Mouse (Mus musculus): Measurements from ENCODE around the gene Ephb6.

Ephb6 gene

GRCm38 (mm10) chr6:41628180-41628579 lies 22.9 kb downstream of the Ephb6 start:
- no peak for DNase-seq

DNA sequence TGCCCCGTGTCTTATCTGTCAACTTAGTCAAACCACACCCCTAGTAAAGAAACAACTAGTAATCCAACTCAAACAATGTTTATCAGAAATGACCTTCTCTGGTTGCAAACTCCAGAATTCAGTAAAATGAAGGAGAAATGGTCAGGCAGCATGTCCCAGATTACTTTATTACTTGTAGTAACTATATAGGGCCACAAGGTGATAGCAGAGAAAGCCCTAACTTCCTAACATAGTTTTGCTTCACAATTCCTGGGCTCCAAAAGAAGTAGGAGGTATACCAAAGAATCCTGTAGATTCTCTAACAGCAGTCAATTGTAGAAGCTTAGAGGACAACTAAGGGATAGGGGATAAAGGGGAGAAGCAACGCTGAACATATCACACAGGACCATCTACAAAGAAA lies 25.5 kb downstream of the Ephb6 start:
- DNase-seq, result no peak

- DNase-seq, result no peak
These were observed 26.3 kb downstream of the Ephb6 start for GRCm38 (mm10) chr6:41631549-41631948.

GRCm38 (mm10) chr6:41635211-41635610 lies 29.9 kb downstream of the Ephb6 start:
- no peak for DNase-seq

DNA sequence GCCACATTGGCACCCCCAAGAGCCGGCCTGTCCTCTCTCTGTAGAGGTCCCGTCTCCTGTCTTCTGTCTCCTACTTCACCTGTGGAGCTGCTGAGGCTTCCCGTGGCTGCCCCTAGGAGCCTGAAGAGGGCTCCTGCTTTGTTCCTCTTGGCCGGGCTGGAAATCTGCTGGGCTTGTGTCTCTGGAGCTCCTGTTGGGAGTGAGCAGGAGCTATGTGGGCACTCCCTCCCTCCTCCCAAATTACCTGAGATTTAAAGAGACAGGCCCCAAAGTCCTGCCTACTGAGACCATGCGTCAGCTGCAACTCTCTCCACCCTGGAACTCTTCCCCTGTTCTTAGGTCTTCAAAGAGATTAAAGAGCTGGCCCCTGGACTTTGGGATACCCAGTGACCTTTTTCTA lies 30.9 kb downstream of the Ephb6 start, which contains the start of gene Trpv6:
Trpv6 (minus strand) TSS at position 228 of the 400 bp plus-strand sequence.
- DNase-seq, result no peak

DNA sequence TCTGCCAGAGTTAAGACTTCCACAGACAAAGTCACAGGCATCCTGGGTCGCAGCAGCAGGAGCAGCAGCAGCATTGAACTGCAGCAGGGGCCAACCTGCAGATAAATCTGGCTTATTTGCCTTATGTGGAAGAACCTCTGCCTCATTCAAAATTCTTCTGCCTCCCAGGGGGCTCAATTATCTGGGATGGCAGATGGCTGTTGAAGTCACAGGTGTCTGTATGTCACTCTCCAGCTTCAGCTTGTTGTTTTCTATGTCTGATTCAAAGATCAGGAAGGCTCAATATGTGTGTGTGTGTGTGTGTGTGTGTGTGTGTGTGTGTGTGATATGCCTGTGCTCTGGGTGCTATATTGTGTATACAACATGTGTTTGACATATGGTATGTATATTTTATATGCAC lies 32.1 kb downstream of the Ephb6 start:
- DNase-seq, result no peak

- no peak for DNase-seq
These were observed 32.7 kb downstream of the Ephb6 start for GRCm38 (mm10) chr6:41637927-41638506.

- DNase-seq, result no peak
These were observed 35.2 kb downstream of the Ephb6 start for GRCm38 (mm10) chr6:41640449-41640848.

- no peak for DNase-seq
These were observed 36.0 kb downstream of the Ephb6 start for GRCm38 (mm10) chr6:41641173-41641866.

DNA sequence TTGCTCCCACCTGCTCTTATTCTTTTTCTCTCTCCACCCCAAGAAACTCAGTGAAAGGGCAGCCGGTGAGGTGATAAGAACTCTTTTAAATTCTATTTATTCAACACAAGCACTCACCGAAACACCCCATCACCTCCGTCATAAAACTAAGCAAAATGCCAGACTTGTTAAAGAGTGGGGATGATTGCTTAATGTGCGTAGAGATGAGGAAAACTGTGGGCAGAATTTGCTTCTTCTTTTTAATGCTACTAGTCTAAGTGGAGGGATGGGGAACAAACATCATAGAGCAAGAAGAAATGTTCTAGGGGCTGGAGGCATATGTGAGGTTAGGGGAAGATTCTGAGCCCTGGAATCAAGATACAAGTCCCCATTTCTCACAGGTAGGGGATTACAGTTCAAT lies 37.5 kb downstream of the Ephb6 start:
- no peak for DNase-seq

DNA sequence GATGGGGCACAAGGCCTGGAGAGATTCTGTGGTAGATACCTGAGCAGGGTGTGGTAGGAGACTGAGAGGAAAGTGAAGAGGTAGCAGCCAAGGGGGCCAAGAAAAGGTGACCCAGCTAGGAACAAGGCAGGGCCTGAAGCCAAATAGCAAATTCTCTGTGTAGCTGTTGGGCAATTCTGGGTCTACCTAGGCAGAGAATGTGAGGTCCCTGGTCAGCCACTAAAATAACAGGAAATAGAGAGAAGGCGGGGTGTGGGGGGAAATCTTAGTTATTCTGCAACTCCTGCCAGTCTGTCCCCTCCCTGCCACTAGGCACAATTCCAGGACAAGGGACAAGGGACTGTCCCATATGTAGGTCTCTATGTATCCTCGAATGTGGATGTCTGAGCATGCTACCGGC lies 37.9 kb downstream of the Ephb6 start:
- no peak for DNase-seq

- DNase-seq, result no peak
These were observed 40.9 kb downstream of the Ephb6 start for GRCm38 (mm10) chr6:41646220-41646619.

DNA sequence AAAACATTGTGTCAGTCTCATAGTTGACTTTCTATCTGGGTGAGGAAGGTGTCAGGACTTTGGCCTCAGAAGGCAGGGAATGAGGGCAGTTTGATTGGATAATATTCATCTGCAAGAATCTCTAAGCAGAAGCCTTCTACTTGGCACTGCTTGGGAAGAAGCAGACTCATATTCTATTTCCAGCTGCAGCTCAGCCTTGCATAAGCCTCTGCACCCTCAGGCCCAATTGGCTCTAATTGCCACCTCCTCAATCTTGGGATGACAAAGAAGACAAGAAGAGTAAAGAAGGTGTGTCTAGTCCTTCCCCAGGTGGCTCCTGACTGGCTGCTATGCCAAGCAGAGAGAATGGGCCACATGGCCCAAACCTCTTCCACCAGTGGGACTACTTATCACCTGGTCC lies 41.4 kb downstream of the Ephb6 start:
- no peak for DNase-seq

- DNase-seq, result no peak
These were observed 47.9 kb downstream of the Ephb6 start for GRCm38 (mm10) chr6:41653173-41653572.

- no peak for DNase-seq
These were observed 49.4 kb downstream of the Ephb6 start for GRCm38 (mm10) chr6:41654648-41655047.

GRCm38 (mm10) chr6:41658487-41658886 lies 53.2 kb downstream of the Ephb6 start:
- no peak for DNase-seq

DNA sequence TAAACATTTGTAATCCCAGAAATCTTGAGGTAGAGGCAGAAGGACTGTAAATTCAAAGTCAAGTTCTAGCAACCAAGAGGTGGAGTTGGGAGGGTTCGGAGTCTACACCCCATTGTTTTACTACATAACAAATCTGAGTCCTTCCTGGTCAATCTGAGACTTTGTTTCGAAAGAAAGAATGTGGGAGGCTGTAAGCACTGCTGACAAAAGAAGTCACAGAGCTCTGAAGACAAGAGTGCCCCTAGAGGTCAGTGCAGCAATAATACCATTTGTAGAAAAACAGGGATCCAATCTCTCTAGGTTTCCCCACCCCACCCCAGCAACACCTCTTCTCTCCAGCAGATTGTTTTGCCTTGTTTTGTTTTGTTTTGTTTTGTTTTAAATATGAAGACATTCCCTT lies 57.0 kb downstream of the Ephb6 start:
- no peak for DNase-seq
